Mouse (Mus musculus) fat pad, adult 2 months (tissue): ENCODE data around the gene Hist1h2bb.
"Not testable (repeated sequence)": the region's sequence is repeated elsewhere in the genome, so short reads cannot be mapped to it uniquely, and the experiment has no call there.

ENCODE experiments used
- DNase-seq: peaks from one replicate; pipeline ENCODE4 v3.0.0-alpha.2; 2011; ENCODE audit warnings: low read depth, low spot score; ENCODE audit errors: extremely low read depth

Gene Hist1h2bb

GRCm38 (mm10) chr13:23747892-23748288 lies 1.4 kb downstream of the Hist1h2bb start:
- no peak for DNase-seq

- DNase-seq, result no peak
These were observed 3.1 kb downstream of the Hist1h2bb start for GRCm38 (mm10) chr13:23749563-23750121.

GRCm38 (mm10) chr13:23750839-23751477 lies 4.4 kb downstream of the Hist1h2bb start, which contains the start of gene Hist1h2ab:
Gene Hist1h2ab (plus strand): TSS chr13:23751126.
- not testable (repeated sequence) for DNase-seq

- DNase-seq, result no peak
These were observed 5.0 kb downstream of the Hist1h2bb start for GRCm38 (mm10) chr13:23751478-23751956.

GRCm38 (mm10) chr13:23752067-23752741 lies 5.7 kb downstream of the Hist1h2bb start, which contains the start of gene Hist1h3b:
Gene Hist1h3b (plus strand): TSS chr13:23752267.
- DNase-seq, result not testable (repeated sequence)

- no peak for DNase-seq
These were observed 6.2 kb downstream of the Hist1h2bb start for GRCm38 (mm10) chr13:23752742-23753172.

GRCm38 (mm10) chr13:23753314-23754078 lies 7.0 kb downstream of the Hist1h2bb start:
- DNase-seq, result no peak

- DNase-seq, result no peak
These were observed 8.5 kb downstream of the Hist1h2bb start for GRCm38 (mm10) chr13:23755000-23755399.

- peak; percentile 74 for DNase-seq
These were observed 10.3 kb downstream of the Hist1h2bb start, which contains the start of gene Hist1h4b for GRCm38 (mm10) chr13:23756790-23757189. Gene Hist1h4b (plus strand): TSS chr13:23757013.

GRCm38 (mm10) chr13:23757211-23757773 lies 10.8 kb downstream of the Hist1h2bb start:
- no peak for DNase-seq

- no peak for DNase-seq
These were observed 11.4 kb downstream of the Hist1h2bb start for GRCm38 (mm10) chr13:23757921-23758320.

- no peak for DNase-seq
These were observed 12.8 kb downstream of the Hist1h2bb start for GRCm38 (mm10) chr13:23759251-23759771.

GRCm38 (mm10) chr13:23759916-23760239 lies 13.3 kb downstream of the Hist1h2bb start:
- no peak for DNase-seq

- DNase-seq, result no peak
These were observed 13.9 kb downstream of the Hist1h2bb start for GRCm38 (mm10) chr13:23760240-23760971.

- DNase-seq, result no peak
These were observed 14.7 kb downstream of the Hist1h2bb start, which contains the start of gene Hist1h4a for GRCm38 (mm10) chr13:23760972-23761864. Gene Hist1h4a (minus strand): TSS chr13:23761230.

GRCm38 (mm10) chr13:23761871-23762821 lies 15.6 kb downstream of the Hist1h2bb start, which contains the start of gene Hist1h3a:
Gene Hist1h3a (minus strand): TSS chr13:23762386.
- not testable (repeated sequence) for DNase-seq

- DNase-seq, result no peak
These were observed 16.7 kb downstream of the Hist1h2bb start for GRCm38 (mm10) chr13:23763242-23763585.
